Mouse (Mus musculus): ENCODE measurements around the gene H2-Q2.
"Not testable (repeated sequence)": the region's sequence is repeated elsewhere in the genome, so short reads cannot be mapped to it uniquely, and the experiment has no call there.

H2-Q2 gene

GRCm38 (mm10) chr17:35342071-35342671 lies at the start of gene H2-Q2:
TSS of gene H2-Q2 (plus strand) at chr17:35342242.
- no peak for DNase-seq (ENCODE audit: low spot score)

DNA sequence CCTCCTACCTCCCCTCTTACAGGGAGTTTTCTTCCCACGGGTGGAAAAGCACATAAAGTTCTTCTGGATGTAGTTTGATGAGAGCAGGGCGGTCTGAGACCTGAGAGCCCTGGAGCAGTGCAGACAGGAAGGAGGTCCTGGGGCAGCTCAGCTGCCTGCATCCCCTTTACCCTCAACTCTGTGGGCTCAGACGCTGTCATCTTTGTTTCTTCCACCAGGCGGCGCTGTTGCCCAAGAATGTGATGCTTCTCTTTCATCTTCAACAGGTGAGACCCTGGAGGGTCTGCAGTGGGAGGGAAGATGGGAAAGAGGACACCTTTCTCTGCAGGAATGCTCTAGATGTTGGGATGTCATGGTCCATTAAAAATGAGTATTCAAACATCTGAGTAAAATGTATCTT lies 46.2 kb upstream of the H2-Q2 start:
- peak; percentile 53 for DNase-seq (ENCODE audit: low spot score)

GRCm38 (mm10) chr17:35300261-35300945 lies 41.6 kb upstream of the H2-Q2 start:
- not testable (repeated sequence) for DNase-seq (ENCODE audit: low spot score)

GRCm38 (mm10) chr17:35301645-35302258 lies 40.3 kb upstream of the H2-Q2 start:
- peak; percentile 95 for DNase-seq (ENCODE audit: low spot score)

DNA sequence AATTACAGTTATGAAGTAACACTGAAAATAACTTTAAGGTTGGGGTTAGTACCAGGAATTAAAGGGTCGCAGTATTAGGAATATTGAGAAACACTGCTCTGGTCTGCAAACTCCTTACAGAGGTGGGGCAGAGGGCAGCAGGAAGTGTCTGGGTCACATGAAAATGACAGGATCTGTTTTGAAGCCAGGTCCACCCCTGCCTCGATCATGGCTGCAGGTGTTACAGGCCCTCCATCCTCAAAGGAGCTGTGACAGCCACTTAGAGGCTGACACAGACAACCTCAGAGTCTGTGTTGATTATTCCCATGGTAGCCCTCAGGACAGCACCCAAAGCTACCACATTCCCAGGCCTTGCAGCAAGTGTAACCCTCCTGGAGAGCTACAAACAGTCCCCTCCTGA lies 38.8 kb upstream of the H2-Q2 start:
- DNase-seq (ENCODE audit: low spot score) = no peak

- DNase-seq (ENCODE audit: low spot score) = no peak
These were observed 38.2 kb upstream of the H2-Q2 start for GRCm38 (mm10) chr17:35303756-35304350.

DNA sequence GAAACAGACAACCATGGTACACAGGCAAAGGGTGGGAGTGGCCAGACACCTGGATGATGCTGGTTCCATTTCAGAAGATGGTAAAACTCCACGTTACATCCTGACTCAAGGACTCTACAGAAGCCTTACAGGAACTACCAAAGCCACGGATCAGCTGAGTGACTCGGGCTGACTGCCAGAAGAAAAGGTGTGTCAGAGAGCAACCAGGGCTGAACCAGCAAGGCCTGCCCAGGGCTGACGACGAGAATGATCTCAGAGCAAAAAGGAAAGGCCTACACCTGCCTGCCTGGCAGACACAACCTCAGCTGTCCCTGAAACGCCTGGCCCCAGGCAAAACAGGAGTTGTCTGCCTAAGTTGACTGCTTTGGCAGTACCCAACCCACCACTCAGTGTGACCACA lies 37.6 kb upstream of the H2-Q2 start:
- no peak for DNase-seq (ENCODE audit: low spot score)

DNA sequence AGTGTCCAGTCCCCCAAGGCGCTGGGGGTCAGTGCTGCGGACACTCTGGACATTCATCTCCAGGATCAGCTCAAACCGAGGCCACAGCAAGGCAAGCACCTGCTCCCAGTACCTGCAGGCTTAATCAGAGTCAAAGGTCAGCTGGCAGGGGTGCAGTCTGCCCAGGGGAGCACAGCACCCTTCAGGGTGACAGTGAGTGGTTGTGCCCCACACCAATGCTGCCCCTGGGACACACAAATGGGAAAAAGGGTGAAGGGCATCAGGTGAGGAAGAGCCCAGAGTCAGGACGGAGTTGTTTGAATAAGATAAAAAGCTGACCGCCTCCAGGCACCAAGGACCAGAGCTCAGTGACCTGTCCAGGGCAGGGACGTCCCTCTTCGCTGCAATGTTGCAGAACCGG lies 37.1 kb upstream of the H2-Q2 start:
- not testable (repeated sequence) for DNase-seq (ENCODE audit: low spot score)

- DNase-seq (ENCODE audit: low spot score) = no peak
These were observed 23.4 kb upstream of the H2-Q2 start for GRCm38 (mm10) chr17:35318671-35319070.

DNA sequence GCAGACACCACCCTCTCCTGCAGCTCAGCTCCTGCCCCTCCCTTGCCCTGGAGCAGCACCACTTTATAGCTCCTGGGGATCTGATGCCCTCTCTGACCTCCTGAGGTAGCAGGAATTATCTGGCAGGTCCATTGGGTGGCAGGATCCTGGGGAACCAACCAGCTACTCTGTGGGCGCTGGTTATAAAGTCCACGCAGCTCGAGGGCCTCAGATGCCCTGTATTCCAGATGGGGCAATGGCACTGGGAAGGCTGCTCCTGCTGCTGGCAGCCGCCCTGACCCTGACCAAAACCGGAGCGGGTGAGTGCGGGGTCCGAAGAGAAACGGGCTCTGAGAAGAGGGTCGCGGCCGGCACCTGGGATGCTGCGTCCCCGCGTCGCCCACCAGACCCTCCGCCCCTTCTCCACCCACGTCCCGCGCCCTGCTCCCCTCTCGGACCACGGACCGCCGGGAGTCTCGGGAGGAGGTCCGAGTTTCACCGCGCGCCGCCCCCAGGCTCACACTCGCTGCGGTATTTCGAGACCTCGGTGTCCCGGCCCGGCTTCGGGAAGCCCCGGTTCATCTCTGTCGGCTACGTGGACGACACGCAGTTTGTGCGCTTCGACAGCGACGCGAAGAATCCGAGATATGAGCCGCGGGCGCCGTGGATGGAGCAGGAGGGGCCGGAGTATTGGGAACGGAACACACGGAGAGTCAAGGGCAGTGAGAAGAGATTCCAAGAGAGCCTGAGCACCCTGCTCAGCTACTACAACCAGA lies 21.5 kb upstream of the H2-Q2 start, which contains the start of gene H2-Q1:
H2-Q1 (plus strand) TSS at position 79 of the 755 bp plus-strand sequence.
- DNase-seq (ENCODE audit: low spot score) = no peak

DNA sequence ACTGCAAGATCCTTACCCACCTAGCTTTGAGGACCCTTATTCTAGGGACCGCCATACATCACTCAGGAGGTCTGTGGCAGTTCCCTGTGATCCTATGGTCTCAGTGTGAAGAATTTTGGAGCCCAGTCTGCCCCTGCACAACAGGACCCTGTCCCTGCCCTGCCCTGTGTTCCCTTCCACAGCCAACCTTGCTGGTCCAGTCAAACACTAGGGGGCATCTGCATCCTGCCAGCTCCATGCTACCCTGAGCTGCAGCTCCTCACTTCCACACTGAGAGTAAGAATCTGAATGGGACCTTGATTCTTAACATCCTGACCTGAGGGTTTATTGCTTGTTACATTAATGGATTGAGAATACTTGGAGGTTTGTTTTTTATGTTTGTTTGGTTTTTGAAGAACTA lies 16.9 kb upstream of the H2-Q2 start:
- not testable (repeated sequence) for DNase-seq (ENCODE audit: low spot score)

DNA sequence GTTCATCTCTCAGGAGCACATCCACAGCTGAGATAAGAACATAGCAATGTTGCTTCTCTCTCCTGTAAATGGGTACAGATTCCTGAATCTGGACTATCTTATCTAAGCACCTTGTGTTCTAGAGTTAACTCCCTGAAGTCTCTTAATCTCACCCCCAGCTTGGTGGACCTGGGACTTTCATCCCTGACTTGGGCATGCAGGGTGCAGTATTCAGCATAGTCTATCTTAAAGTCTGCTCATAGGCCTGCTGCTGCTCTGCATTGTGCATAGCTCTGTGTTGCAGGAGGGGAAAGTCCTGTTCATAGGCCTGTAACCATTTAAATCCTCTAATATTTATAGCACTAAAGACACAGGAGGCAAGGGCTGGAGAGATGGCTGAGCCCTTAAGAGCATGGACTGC lies 16.0 kb upstream of the H2-Q2 start:
- not testable (repeated sequence) for DNase-seq (ENCODE audit: low spot score)

- not testable (repeated sequence) for DNase-seq (ENCODE audit: low spot score)
These were observed 12.3 kb upstream of the H2-Q2 start for GRCm38 (mm10) chr17:35329714-35330113.

GRCm38 (mm10) chr17:35331546-35331945 lies 10.5 kb upstream of the H2-Q2 start:
- not testable (repeated sequence) for DNase-seq (ENCODE audit: low spot score)

DNA sequence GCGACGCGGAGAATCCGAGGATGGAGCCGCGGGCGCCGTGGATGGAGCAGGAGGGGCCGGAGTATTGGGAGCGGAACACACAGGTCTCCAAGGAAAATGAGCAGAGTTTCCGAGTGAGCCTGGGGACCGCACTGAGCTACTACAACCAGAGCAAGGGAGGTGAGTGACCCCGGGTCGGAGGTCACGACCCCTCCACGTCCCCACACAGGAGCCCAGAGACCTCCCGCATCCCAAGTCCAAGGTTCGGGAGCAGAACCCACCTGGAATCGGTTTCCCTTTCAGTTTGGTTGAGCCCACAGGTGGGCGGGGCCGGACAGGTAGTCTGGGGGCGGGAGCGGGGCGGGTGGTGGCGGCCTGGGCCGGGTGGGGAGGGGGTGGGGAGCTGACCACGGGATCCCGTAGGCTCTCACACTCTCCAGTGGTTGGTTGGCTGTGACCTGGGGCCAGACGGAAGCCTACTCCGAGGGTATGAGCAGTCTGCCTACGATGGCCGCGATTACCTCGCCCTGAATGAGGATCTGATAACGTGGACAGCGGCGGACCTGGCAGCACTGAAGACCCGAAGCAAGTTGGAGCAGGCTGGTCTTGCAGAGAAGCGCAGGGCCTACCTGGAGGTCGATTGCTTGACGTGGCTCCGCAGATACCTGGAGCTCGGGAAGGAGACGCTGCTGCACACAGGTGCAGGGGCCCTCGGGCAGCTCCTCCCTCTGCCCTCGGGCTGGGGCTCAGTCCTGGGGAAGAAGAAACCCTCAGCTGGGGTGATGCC lies 852 bp downstream of the H2-Q2 start:
- no peak for DNase-seq (ENCODE audit: low spot score)

DNA sequence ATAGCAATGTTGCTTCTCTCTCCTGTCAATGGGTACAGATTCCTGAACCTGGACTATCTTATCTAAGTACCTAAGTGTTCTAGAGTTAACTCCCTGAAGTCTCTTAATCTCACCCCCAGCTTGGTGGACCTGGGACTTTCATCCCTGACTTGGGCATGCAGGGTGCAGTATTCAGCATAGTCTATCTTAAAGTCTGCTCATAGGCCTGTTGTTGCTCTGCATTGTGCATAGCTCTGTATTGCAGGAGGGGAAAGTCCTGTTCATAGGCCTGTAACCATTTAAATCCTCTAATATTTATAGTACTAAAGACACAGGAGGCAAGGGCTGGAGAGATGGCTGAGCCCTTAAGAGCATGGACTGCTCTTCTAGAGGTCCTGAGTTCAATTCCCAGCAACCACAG lies 5.6 kb downstream of the H2-Q2 start:
- DNase-seq (ENCODE audit: low spot score) = not testable (repeated sequence)

GRCm38 (mm10) chr17:35353275-35353674 lies 11.2 kb downstream of the H2-Q2 start:
- DNase-seq (ENCODE audit: low spot score) = not testable (repeated sequence)

GRCm38 (mm10) chr17:35354071-35354470 lies 12.0 kb downstream of the H2-Q2 start:
- DNase-seq (ENCODE audit: low spot score) = no peak

GRCm38 (mm10) chr17:35357086-35357485 lies 15.0 kb downstream of the H2-Q2 start:
- no peak for DNase-seq (ENCODE audit: low spot score)

- DNase-seq (ENCODE audit: low spot score) = no peak
These were observed 16.9 kb downstream of the H2-Q2 start for GRCm38 (mm10) chr17:35358763-35359469.

- no peak for DNase-seq (ENCODE audit: low spot score)
These were observed 17.4 kb downstream of the H2-Q2 start for GRCm38 (mm10) chr17:35359470-35359862.
